Mouse (Mus musculus): ENCODE results near the gene Dnaic2.

DNA sequence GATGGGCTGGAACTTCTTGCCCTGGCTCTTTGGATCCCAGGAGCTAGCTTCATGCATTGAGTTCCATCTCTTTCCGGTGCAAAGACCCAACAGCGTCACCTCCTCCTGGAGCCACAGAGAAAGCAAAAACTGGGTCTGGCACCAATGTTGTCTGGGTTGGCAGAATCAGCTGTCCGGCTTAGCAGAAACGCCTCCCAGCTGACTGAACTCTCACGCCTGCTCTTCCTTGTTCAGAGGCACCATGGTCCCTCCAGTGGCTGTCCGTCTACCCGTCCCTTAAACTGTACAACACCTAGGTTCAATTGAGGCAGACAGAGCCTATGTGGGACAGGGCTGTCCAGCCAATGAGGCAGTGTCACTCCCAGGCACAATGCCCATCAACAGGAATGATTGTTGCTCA is 70.0 kb downstream of the Dnaic2 start:
- TF ChIP-seq CTCF (IDR thresholded peaks at IDR 0.05; ENCODE audit: borderline replicate concordance, control insufficient read depth, extremely low read depth, insufficient read depth, low read length, poor library complexity), result no peak
- no peak for TF ChIP-seq POLR2A (IDR thresholded peaks at IDR 0.05; ENCODE audit: control insufficient read depth, extremely low read depth, insufficient read depth, low read length, poor library complexity)
